Mouse (Mus musculus): ENCODE data around the gene Slc29a2.
"Not testable (repeated sequence)": the region's sequence is repeated elsewhere in the genome, so short reads cannot be mapped to it uniquely, and the experiment has no call there.

The Slc29a2 gene

DNA sequence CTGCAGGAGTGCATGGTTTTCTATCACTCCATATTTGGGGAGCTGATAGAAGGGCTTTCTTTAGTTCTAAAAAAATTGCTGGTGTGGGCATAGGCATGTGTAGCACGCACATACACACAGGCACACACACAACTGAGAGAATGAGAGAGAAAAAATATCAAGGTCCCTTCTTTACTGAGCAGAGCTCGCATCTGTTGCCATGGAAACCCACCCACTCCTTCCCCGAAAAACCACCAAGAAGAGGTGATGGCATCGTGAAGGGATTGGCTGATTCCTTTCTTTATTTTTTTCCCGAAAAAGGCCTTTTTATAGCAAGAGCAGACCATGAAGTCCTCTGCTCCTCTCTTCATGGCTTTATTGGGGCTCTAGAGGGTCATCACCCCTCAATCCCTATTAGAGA lies 29.6 kb upstream of the Slc29a2 start:
- peaks cover 56% of the 10 kb centered on the region for H3K4me1 ChIP-seq (replicated peaks; ENCODE audit: low read depth, low read length)
- peaks cover 97% of the 10 kb centered on the region for H3K27me3 ChIP-seq (ENCODE audit: insufficient read depth, low read length)
- H3K4me3 ChIP-seq (replicated peaks; ENCODE audit: low read length) = no peak overlapping the region
- no peaks in the 10 kb centered on the region for H3K36me3 ChIP-seq (ENCODE audit: insufficient read depth, low read length)
- TF ChIP-seq POU5F1 (IDR thresholded peaks at IDR 0.05; ENCODE audit: borderline replicate concordance, low read length) = no peak
- TF ChIP-seq CTCF (conservative IDR thresholded peaks at IDR 0.05; ENCODE audit: low read length) = no peak
- TF ChIP-seq NANOG (IDR thresholded peaks at IDR 0.05; ENCODE audit: borderline replicate concordance, low read length) = no peak
- no peaks in the 10 kb centered on the region for H3K9me3 ChIP-seq (ENCODE audit: low read length)

DNA sequence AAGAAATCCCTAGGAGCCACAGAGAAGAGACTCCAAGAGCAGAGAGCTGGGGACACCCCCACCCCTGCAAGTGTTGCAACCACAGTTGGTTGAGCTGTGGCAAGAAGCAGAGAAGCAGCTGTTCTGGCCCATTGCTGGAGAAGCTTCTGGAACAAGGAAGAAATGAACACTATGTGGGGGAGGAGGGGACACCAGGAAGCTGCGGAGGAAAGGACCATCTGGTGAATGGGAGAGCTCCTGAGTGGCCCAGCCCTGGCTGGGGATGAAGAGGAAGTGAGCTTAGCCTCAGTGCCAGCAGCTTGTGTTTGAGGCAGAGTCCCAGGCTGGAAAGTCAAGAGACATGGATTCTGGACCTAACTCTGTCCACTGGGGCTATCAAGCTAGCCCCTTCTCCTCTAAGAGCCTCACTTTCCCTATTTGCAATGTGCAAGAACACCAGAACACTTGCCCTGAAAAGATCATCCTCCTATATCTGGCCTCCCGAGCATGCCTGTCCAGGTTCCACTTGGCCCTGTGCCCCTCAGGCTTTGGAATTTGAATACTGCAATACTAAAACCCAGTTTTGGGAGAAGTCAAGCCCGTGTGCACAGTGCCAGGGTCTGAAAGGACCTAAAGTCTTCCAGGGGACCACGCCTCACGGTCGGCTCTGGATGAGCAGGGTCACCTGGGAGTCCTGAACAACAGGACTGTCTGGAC lies 24.1 kb upstream of the Slc29a2 start:
- Histone ChIP-seq H3K36me3 (ENCODE audit: insufficient read depth, low read length) (no peaks in the 10 kb centered on the region), H3K4me1 (replicated peaks; ENCODE audit: low read depth, low read length) (peaks cover 43% of the 10 kb centered on the region), H3K9me3 (ENCODE audit: low read length) (no peaks in the 10 kb centered on the region), H3K4me3 (replicated peaks; ENCODE audit: low read length) (no peak overlapping the region), H3K27me3 (ENCODE audit: insufficient read depth, low read length) (peaks cover 66% of the 10 kb centered on the region)
- no peak for TF ChIP-seq POU5F1 (IDR thresholded peaks at IDR 0.05; ENCODE audit: borderline replicate concordance, low read length)
- no peak for TF ChIP-seq CTCF (conservative IDR thresholded peaks at IDR 0.05; ENCODE audit: low read length)
- TF ChIP-seq NANOG (IDR thresholded peaks at IDR 0.05; ENCODE audit: borderline replicate concordance, low read length) = no peak

DNA sequence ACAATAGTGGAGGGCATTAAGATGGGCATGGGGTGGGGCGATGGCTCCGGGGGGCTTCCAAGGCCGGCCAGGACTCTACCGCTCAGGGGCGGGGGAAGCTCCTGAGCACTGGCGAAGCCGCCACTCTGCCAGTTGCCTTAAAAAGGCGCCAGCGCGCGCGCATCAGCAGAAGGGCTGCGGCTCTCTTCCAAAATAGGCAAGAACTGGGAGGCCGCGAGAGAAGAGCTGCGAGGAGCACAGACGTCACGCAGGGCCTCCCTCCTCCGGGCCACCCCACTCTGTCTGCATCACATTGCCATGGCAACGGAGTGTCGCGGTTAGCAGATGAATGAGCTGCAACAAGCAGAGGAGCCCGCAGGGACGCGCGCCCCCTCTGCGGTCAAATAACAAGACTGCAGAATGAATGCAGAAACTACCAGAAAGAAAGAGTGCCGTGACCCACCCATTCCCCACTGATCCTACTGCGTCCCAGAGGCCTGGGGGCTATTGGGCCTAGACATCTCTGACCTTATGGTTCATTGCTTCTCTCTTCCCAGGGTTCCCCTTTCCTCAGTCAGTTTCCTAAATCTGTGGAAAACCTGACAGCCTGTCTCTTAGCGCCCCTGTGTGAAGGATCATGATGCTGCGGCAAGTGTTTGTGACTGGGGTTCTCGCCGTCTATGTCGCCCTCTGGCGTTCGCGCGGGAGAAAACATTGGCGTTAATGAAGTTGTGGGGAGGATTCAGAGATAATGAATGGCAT lies 21.8 kb upstream of the Slc29a2 start:
- Histone ChIP-seq H3K36me3 (ENCODE audit: insufficient read depth, low read length) (no peaks in the 10 kb centered on the region), H3K4me3 (replicated peaks; ENCODE audit: low read length) (peak overlapping the region; percentile 69), H3K27me3 (ENCODE audit: insufficient read depth, low read length) (peaks cover 47% of the 10 kb centered on the region), H3K9me3 (ENCODE audit: low read length) (no peaks in the 10 kb centered on the region), H3K4me1 (replicated peaks; ENCODE audit: low read depth, low read length) (peaks cover 42% of the 10 kb centered on the region)
- TF ChIP-seq NANOG (IDR thresholded peaks at IDR 0.05; ENCODE audit: borderline replicate concordance, low read length) (no peak), CTCF (conservative IDR thresholded peaks at IDR 0.05; ENCODE audit: low read length) (peak; percentile 87)

DNA sequence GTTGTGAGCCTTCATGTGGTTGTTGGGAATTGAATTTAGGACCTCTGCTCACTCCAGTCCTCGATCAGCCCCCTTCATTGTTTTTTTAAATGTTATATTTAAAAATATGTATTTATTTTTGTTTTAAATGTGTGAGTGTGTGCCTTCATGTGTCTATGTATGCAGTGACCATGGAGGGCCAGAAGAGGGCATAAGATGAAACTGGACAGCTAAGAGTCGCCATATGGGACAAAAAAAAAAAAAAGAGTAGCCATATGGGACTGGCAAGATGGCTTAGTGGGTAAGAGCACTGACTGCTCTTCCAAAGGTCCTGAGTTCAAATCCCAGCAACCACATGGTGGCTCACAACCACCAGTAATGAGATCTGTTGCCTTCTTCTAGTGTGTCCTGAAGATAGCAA lies 20.0 kb upstream of the Slc29a2 start:
- not testable (repeated sequence) for H3K9me3 ChIP-seq (ENCODE audit: low read length); H3K4me3 ChIP-seq (replicated peaks; ENCODE audit: low read length); H3K36me3 ChIP-seq (ENCODE audit: insufficient read depth, low read length)
- Histone ChIP-seq H3K27me3 (ENCODE audit: insufficient read depth, low read length) (peaks cover 31% of the 10 kb centered on the region), H3K4me1 (replicated peaks; ENCODE audit: low read depth, low read length) (peaks cover 25% of the 10 kb centered on the region)

DNA sequence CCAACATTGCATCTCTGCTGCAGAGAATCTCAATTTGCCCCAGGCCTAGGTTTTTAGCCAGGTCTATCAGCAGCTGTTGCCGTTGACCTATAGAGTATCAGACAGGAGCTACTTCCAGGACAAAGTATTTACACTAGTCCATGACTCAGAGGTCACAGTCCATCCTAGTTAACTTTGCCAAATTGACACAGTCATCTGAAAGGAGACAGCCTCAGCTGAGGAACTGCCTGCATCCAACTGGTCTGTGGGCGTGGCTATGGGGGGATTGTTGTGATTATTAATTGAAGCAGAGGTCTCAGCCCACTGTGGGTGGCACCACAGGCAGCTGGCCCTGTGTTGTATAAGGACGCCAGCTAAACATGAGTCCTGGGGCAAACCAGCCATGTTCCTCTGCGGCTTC lies 18.7 kb upstream of the Slc29a2 start:
- Histone ChIP-seq H3K4me3 (replicated peaks; ENCODE audit: low read length) (no peak overlapping the region), H3K36me3 (ENCODE audit: insufficient read depth, low read length) (no peaks in the 10 kb centered on the region), H3K4me1 (replicated peaks; ENCODE audit: low read depth, low read length) (peaks cover 20% of the 10 kb centered on the region), H3K9me3 (ENCODE audit: low read length) (no peaks in the 10 kb centered on the region), H3K27me3 (ENCODE audit: insufficient read depth, low read length) (peaks cover 18% of the 10 kb centered on the region)
- TF ChIP-seq POU5F1 (IDR thresholded peaks at IDR 0.05; ENCODE audit: borderline replicate concordance, low read length) (no peak), CTCF (conservative IDR thresholded peaks at IDR 0.05; ENCODE audit: low read length) (no peak), NANOG (IDR thresholded peaks at IDR 0.05; ENCODE audit: borderline replicate concordance, low read length) (no peak)

DNA sequence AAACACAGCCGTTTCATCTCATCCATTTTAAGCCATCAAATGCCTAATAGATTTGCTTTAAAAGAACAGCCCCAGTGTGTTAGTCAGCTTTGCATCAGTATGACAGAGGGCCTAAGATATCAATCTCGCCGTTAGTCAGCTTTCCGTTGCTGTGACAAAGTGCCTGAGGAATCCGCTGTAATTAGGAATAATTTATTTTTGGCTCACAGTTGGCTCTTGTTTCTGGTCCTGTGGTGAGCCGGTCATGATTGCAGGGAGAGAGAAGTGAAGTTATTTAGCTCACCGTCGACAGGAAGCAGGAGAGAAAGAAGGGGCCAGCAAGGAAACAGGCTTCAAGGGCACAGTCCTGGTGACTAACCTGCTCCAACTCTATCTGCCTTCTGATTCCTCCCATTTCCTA lies 10.5 kb upstream of the Slc29a2 start:
- H3K9me3 ChIP-seq (ENCODE audit: low read length) = no peaks in the 10 kb centered on the region
- no peak overlapping the region for H3K4me3 ChIP-seq (replicated peaks; ENCODE audit: low read length)
- H3K36me3 ChIP-seq (ENCODE audit: insufficient read depth, low read length) = no peaks in the 10 kb centered on the region
- no peaks in the 10 kb centered on the region for H3K27me3 ChIP-seq (ENCODE audit: insufficient read depth, low read length)
- TF ChIP-seq CTCF (conservative IDR thresholded peaks at IDR 0.05; ENCODE audit: low read length) (no peak), NANOG (IDR thresholded peaks at IDR 0.05; ENCODE audit: borderline replicate concordance, low read length) (no peak), POU5F1 (IDR thresholded peaks at IDR 0.05; ENCODE audit: borderline replicate concordance, low read length) (no peak)
- peaks cover 53% of the 10 kb centered on the region for H3K4me1 ChIP-seq (replicated peaks; ENCODE audit: low read depth, low read length)

DNA sequence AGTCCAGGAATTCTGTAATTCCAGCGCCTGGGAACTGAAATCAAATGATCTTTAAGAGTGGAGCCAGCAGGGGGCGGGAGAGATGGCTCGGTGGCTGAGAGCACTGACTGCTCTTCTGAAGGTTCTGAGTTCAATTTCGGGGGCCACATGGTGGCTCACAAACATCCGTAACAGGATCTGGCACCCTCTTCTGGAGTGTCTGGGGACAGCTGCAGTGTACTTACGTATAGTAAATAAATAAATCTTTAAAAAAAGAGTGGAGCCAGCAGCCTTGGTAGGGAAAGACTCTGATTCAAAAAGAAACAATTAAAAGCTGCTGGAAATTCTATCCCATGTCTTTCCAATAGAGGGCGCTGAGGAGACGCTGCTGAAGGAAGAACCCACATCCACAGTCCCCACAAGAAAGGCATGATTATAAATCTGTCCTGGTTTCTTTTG lies 8.7 kb upstream of the Slc29a2 start:
- Histone ChIP-seq H3K4me3 (replicated peaks; ENCODE audit: low read length) (no peak overlapping the region), H3K36me3 (ENCODE audit: insufficient read depth, low read length) (no peaks in the 10 kb centered on the region), H3K9me3 (ENCODE audit: low read length) (no peaks in the 10 kb centered on the region), H3K4me1 (replicated peaks; ENCODE audit: low read depth, low read length) (peaks cover 65% of the 10 kb centered on the region), H3K27me3 (ENCODE audit: insufficient read depth, low read length) (no peaks in the 10 kb centered on the region)
- TF ChIP-seq POU5F1 (IDR thresholded peaks at IDR 0.05; ENCODE audit: borderline replicate concordance, low read length) (no peak), CTCF (conservative IDR thresholded peaks at IDR 0.05; ENCODE audit: low read length) (peak; percentile 76)

DNA sequence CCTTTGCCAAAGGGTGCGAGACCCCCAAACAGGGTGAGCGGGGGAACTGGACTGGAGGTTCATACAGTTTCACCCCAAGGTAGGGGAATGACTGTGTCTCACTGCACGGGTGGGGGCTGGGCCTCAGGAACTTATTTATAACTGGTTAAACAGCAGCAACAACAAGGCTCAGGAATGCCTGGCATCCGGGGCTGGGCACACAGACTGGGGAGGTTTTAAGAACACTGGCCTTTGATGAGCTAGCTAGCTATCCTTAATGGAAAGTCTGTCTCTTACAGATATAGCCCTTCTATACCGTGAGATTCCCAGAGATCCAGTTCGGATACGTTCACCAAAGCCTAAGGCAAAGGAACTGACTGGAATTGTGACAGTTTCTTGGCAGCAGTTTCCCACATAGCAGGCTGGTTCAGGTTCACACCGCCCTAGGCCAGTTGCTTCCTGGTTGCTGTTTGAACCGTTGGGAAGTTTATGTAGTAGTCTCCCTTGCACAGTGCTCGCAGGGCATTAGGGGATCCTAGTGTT lies 7.4 kb upstream of the Slc29a2 start:
- no peaks in the 10 kb centered on the region for H3K36me3 ChIP-seq (ENCODE audit: insufficient read depth, low read length)
- peak overlapping the region; percentile 53 for H3K4me3 ChIP-seq (replicated peaks; ENCODE audit: low read length)
- H3K9me3 ChIP-seq (ENCODE audit: low read length) = no peaks in the 10 kb centered on the region
- TF ChIP-seq CTCF (conservative IDR thresholded peaks at IDR 0.05; ENCODE audit: low read length) (no peak), NANOG (IDR thresholded peaks at IDR 0.05; ENCODE audit: borderline replicate concordance, low read length) (no peak), POU5F1 (IDR thresholded peaks at IDR 0.05; ENCODE audit: borderline replicate concordance, low read length) (no peak)
- H3K4me1 ChIP-seq (replicated peaks; ENCODE audit: low read depth, low read length) = peaks cover 65% of the 10 kb centered on the region
- no peaks in the 10 kb centered on the region for H3K27me3 ChIP-seq (ENCODE audit: insufficient read depth, low read length)
